Mouse (Mus musculus): ENCODE results near the gene Ptprt.

DNA sequence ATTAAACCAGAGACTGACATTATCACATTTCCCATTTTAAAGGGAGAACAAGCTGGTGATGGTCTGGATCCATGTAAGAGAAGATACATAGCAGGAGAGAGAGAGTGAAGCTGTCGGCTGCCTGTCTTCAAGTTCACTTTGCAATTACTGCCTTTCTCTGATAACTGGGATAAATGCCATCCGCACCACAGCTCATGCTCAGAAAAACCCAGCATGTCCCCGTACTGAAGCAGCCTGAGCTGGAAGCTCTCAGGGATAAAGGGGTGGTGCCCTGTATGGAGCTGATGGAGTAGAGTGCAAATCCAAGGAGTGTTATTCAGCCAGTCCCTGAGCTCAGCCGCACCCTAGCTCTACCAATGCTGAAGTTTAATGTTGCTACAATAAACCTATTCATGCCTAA, 825.9 kb downstream of the Ptprt start:
- TF ChIP-seq POLR2A (IDR thresholded peaks at IDR 0.05; ENCODE audit: insufficient read depth, low read depth, low read length) (no peak), EP300 (IDR thresholded peaks at IDR 0.05; ENCODE audit: insufficient read depth, low read depth, low read length) (no peak)

Data from heart, adult 2 months (tissue).